Mouse (Mus musculus) macrophage (primary cell): Measurements from ENCODE around the gene Zfp335. TPM values are rescaled to one million over a fixed set of nuclear protein-coding genes. Genes with fewer than 3 reads are reported as not detected.
A peak's percentile ranks its signal among the peaks of the same experiment; 100 is the strongest.
"Not testable (repeated sequence)": the region's sequence is repeated elsewhere in the genome, so short reads cannot be mapped to it uniquely, and the experiment has no call there.

ENCODE experiments used
- H3K27ac ChIP-seq: fragments of 350-480 bp; formaldehyde crosslinking; 2 replicates; pipeline ENCODE4 v1.9.0; 2021
- H3K36me3 ChIP-seq: fragments of 350-480 bp; formaldehyde crosslinking; 2 replicates; pipeline ENCODE4 v1.9.0; 2021; ENCODE audit errors: inconsistent target
- H3K4me3 ChIP-seq: fragments of 350-480 bp; formaldehyde crosslinking; 2 replicates; pipeline ENCODE4 v1.9.0; 2021; ENCODE audit errors: inconsistent target
- H3K79me2 ChIP-seq: fragments of 350-480 bp; formaldehyde crosslinking; 2 replicates; pipeline ENCODE4 v1.9.0; 2021; ENCODE audit errors: inconsistent target
- WGBS: methylation state at CpG from one replicate; pipeline ENCODE4 v1.1.7; 2026; ENCODE audit warnings: inconsistent platforms; ENCODE audit not compliant: missing documents; 5-methylcytosine and 5-hydroxymethylcytosine counted together
- polyA plus RNA-seq: library from polyadenylated mRNA; stranded (reverse); fragments of 250-400 nt; gene quantifications from 3 replicates; pipeline ENCODE4 v1.2.4, GENCODE M21; 2018; ENCODE audit warnings: inconsistent platforms

Zfp335 gene
- polyA plus RNA-seq, 1 experiment from 2014 or later, result 6.8 TPM

DNA sequence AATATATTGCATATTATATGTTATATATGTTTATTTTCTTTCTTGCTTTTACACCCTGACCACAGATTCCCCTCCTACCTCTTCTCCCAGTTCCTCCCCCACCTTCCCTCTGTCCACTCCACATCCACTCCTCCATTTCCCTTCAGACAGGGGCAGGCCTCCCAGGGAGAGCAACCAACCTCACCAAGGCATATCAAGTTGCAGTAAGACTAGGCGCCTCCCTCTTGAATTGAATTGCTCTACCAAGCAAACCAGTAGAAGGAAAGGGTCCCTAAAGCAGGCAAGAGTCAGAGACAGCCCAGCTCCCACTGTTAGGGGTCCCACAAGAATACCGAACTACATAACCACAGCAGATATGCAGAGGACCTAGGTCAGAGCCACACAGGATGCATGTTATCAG is 52.4 kb downstream of the Zfp335 start:
- 100% methylated on average over 2 of the region's 2 CpGs for WGBS
- H3K79me2 ChIP-seq, result peaks cover 11% of the 10 kb centered on the region
- no peak overlapping the region for H3K4me3 ChIP-seq
- peaks cover 10% of the 10 kb centered on the region for H3K36me3 ChIP-seq
- no peak overlapping the region for H3K27ac ChIP-seq

DNA sequence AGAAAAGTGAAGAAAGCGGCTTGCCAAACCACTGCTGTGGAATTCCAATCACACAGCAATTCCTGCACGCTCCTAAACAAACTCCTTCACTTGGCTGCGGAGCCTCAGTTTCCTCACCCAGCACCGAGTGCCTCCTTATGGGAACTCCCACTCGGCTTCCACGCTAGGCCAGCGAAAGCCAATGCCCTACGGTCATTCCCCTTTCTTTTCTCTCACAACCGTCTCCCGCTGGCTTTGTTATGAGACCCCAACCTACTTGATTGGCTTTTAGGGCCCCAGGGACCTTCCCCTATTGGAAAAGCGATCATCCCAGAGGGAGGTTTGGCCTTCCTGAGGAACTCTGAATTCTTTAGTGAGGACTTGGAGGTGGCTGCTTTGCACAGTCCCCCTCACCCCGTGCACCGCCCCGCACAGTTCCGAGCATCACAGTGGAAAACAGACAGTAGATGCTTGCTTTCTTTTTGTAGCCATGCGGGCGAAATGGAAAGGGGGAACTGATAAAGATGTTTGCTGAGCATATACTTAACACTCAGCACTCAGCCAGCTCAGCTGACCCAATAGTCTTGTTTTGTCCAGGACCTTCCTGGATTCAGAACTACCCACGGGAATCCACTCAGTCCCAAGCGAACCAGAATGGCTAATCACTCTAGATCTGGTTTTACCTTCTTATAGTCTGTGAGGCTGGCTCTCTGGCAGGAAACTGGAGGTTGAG is 53.6 kb downstream of the Zfp335 start:
- 8% methylated on average over 15 of the region's 19 CpGs for WGBS
- peaks cover 11% of the 10 kb centered on the region for H3K79me2 ChIP-seq
- peak overlapping the region; percentile 85 for H3K27ac ChIP-seq
- H3K36me3 ChIP-seq, result peaks cover 21% of the 10 kb centered on the region
- peak overlapping the region; percentile 73 for H3K4me3 ChIP-seq

DNA sequence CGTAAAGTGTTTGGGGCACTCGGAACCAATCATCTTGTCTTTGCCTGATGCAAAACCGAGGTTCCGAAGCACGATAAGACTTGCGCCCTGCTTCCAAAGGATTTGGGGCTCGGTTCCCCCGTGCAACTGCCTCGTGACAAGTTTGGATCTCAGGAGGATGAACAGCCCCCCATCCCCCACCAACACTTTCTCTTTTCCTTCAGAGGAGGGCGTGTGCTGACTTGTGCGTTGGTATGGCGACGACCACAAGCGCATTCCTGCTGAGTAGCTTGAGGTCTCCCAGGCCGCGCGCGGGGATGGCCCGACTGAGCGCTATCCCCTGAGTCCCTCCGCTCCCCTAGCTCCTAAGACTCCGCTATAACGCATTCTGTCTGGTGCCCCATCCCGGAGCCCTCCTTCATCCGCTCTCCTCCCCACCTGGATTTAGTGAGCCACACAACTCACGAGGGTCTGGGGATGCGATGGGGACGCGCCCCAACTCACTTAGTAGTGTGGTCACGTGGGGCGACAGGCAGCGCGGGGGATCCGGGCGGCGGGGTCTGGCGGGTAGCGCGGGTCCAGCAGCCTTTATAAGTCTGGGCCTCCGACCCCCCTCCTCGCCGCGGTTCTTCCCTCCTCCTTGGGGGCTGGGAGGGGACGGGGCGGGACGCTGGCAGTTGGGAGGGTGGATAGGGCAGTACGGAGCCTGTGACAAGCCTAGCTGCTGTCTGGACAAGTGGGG is 54.3 kb downstream of the Zfp335 start, which contains the start of gene Pltp:
Pltp (minus strand) TSS at position 611 of the 721 bp plus-strand sequence.
- peaks cover 29% of the 10 kb centered on the region for H3K36me3 ChIP-seq
- H3K4me3 ChIP-seq, result peak within 1 kb of the TSS; percentile 73
- under 1% methylated on average over 47 of the region's 47 CpGs for WGBS
- H3K79me2 ChIP-seq, result peaks cover 11% of the 10 kb centered on the region
- H3K27ac ChIP-seq, result peak within 1 kb of the TSS; percentile 85

DNA sequence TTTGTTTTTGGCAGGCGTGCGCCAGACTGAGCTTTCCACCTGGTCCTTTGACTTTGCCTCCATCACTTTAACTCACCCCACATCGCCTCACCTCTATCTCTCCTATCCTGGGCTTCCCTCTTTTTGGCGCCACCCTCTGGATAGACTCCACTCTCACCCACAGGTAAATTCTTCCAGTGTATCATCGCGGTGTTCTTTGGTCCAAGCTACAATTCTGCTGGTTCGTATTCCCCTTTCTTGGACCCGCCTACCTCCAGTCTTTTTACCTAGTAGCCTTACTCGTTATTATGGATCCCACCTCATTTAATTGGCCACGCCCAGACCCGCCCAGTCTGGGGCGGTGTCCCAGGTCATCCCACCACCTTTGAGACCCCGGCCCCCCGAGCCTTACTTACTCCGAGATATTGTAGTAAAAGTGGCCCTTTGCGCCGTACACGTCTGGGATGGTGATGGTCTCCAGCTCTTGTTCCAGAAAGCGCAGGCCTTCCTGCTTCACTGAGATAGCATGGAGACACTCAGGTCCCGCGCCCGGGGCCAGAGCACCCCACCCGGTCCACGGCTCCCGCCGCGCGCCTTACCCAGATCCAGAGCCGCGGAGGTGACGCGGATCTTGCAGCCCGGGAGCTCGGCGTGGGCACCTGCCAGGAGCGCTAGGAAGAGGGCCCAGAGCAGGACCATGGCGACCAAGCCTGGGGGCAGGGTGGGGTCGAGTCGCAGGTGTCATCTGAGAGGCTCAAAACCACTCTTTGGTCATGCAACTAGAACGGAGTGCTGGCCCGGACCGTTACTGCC is 55.1 kb downstream of the Zfp335 start:
- peak overlapping the region; percentile 85 for H3K27ac ChIP-seq
- peaks cover 36% of the 10 kb centered on the region for H3K36me3 ChIP-seq
- WGBS, result 3% methylated on average over 40 of the region's 42 CpGs

DNA sequence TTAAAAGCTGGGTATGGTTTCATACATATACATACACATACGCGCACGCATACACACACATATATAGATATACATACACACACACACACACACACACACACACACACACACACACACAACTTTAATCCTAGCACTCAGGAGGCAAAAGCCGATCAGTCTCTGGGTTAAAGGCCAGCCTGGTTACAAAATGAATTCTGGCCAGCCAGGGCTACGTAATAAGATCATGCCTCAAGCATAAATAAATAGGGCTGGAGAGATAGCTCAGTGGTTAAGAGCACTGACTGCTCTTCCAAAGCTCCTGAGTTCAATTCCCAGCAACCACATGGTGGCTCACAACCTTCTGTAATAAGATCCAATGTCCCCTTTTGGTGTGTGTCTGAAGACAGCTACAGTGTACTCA is 56.0 kb downstream of the Zfp335 start:
- Histone ChIP-seq H3K4me3 (peak overlapping the region; percentile 73), H3K79me2 (peaks cover 11% of the 10 kb centered on the region), H3K36me3 (peaks cover 45% of the 10 kb centered on the region)
- 90% methylated on average over 5 of the region's 5 CpGs for WGBS
- H3K27ac ChIP-seq, result not testable (repeated sequence)

More for the DNA sequence above, 55.1 kb downstream of the Zfp335 start:
- H3K4me3 ChIP-seq, result peak overlapping the region; percentile 73
- peaks cover 11% of the 10 kb centered on the region for H3K79me2 ChIP-seq

DNA sequence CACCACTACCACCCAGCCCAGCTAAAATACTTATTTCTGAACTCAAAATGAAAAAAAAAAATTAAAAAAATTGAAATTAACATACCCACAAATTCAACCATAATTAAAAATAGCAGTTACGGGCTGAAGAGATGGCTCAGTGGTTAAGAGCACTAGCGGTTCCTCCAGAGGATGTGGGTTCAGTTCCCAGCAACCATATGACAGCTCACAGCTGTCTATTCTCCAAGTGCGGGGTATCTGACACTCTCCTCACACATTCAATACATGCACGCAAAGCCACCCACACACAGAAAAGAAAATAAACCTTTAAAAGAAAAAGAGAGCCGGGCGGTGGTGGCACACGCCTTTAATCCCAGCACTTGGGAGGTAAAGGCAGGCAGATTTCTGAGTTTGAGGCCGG is 61.5 kb downstream of the Zfp335 start:
- 91% methylated on average over 8 of the region's 8 CpGs for WGBS
- Histone ChIP-seq H3K27ac (no peak overlapping the region), H3K79me2 (no peaks in the 10 kb centered on the region; the same call in 1 of the 2 replicates)

DNA sequence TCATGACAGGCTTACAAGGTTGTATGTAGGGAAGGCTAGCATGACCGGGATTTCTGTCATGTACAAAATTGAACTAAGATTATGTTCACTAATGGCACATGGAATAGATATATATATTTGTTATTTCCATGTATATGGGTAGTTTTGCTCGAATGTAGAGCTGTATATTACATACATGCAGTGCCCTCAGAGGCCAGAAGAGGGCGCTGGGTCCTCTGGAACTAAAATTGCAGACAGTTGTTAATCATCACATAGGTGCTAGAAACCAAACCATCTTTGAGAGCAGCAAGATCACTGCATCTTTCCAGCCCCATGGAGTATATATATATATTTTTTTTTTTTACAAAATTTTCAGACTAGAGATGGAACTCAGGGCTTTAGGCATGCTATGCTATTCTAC is 65.8 kb downstream of the Zfp335 start:
- Histone ChIP-seq H3K36me3 (peaks cover 88% of the 10 kb centered on the region), H3K79me2 (no peaks in the 10 kb centered on the region), H3K4me3 (no peak overlapping the region), H3K27ac (no peak overlapping the region)
- 60% methylated on average over 3 of the region's 3 CpGs for WGBS

More for the DNA sequence above, 61.5 kb downstream of the Zfp335 start:
- Histone ChIP-seq H3K4me3 (no peak overlapping the region), H3K36me3 (peaks cover 96% of the 10 kb centered on the region)

Other genes starting within 250 kb of the Zfp335 start
- gene Wfdc11, start 237.7 kb downstream of the Zfp335 start, polyA plus RNA-seq, result not detected in 3 replicates
- not detected in 3 replicates for gene Wfdc13, start 226.7 kb downstream of the Zfp335 start, polyA plus RNA-seq
- not detected in 3 replicates for gene Spint4, start 213.3 kb downstream of the Zfp335 start, polyA plus RNA-seq
- gene Spint5, start 196.5 kb downstream of the Zfp335 start, polyA plus RNA-seq, result not detected in 3 replicates
- gene Wfdc3, start 165.8 kb downstream of the Zfp335 start, polyA plus RNA-seq, result not detected in 3 replicates
- gene Dnttip1, start 165.8 kb downstream of the Zfp335 start, polyA plus RNA-seq, result 20.7 to 27.5 TPM (median 21.6 TPM) in 3 replicates
- gene Ube2c, start 141.9 kb downstream of the Zfp335 start, polyA plus RNA-seq, result 1.7 to 21.7 TPM (median 12.8 TPM) in 3 replicates
- not detected in 3 replicates for gene Tnnc2, start 131.8 kb downstream of the Zfp335 start, polyA plus RNA-seq
- 7.1 to 8.5 TPM (median 7.3 TPM) in 3 replicates for gene Snx21, start 125.9 kb downstream of the Zfp335 start, polyA plus RNA-seq
- gene Acot8, start 106.9 kb downstream of the Zfp335 start, polyA plus RNA-seq, result 9.7 to 17.7 TPM (median 17.1 TPM) in 3 replicates
- 3.3 to 3.6 TPM (median 3.4 TPM) in 3 replicates for gene Zswim3, start 106.7 kb downstream of the Zfp335 start, polyA plus RNA-seq
- 4.8 to 5.4 TPM (median 5.2 TPM) in 3 replicates for gene Zswim1, start 89.1 kb downstream of the Zfp335 start, polyA plus RNA-seq
- gene Spata25, start 83.2 kb downstream of the Zfp335 start, polyA plus RNA-seq, result 0.80 TPM in 1 of 3 replicates, not detected in the others
- gene Ctsa, start 78.9 kb downstream of the Zfp335 start, polyA plus RNA-seq, result 1,416 to 1,739 TPM (median 1,652 TPM) in 3 replicates
- gene Neurl2, start 78.3 kb downstream of the Zfp335 start, polyA plus RNA-seq, result 3.9 to 17.8 TPM (median 7.7 TPM) in 3 replicates
- 538 to 865 TPM (median 584 TPM) in 3 replicates for gene Pltp, start 54.0 kb downstream of the Zfp335 start, polyA plus RNA-seq
- 14.5 to 26.1 TPM (median 19.1 TPM) in 3 replicates for gene Pcif1, start 32.5 kb downstream of the Zfp335 start, polyA plus RNA-seq
- gene Mmp9, start 29.0 kb upstream of the Zfp335 start, polyA plus RNA-seq, result 0.22 to 2.2 TPM (median 0.77 TPM) in 3 replicates
- not detected in 3 replicates for gene Slc12a5, start 49.0 kb upstream of the Zfp335 start, polyA plus RNA-seq
- 20.5 to 27.6 TPM (median 25.1 TPM) in 3 replicates for gene Ncoa5, start 123.1 kb upstream of the Zfp335 start, polyA plus RNA-seq
- gene Cd40, start 143.9 kb upstream of the Zfp335 start, polyA plus RNA-seq, result 6.5 to 14.8 TPM (median 7.5 TPM) in 3 replicates
- not detected in 3 replicates for gene 1700025C18Rik, start 179.0 kb upstream of the Zfp335 start, polyA plus RNA-seq